Mouse (Mus musculus) lung, postnatal 0 days (tissue): ENCODE measurements at regions not wholly inside any gene's neighbourhood (a gene's known extent, or its start where the extent isn't known, plus 50 kb on each side); places are given as distances from the start of the nearest gene placed in this dataset.

Experiments
- CTCF ChIP-seq: IDR thresholded peaks from 2 replicates; pipeline ENCODE4 v1.5.1; 2016; ENCODE audit warnings: antibody characterized with exemption, mild to moderate bottlenecking
- EP300 ChIP-seq: IDR thresholded peaks from 2 replicates; pipeline ENCODE4 v1.6.1; 2016; ENCODE audit warnings: antibody characterized with exemption, mild to moderate bottlenecking, control low read depth

DNA sequence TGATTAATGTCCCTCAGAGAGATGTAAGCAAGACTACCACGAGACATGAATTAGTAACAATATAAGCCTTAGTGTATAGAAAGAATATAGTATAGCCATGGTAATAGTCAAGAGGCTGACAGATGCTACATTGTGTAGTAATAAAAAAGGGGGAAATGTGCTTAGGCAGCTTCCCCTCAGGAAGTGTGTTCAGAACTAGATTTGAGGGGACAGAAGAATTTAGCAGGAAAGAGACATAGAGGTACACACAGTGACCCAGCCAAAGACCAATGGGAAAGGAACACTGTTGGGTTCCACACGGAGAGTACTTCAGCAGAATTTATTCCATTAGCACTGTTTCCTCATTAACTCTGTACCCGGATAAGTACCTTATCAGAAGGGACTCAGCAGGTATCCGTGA lies 614.0 kb upstream of the Fam92a start:
- no peak for TF ChIP-seq CTCF
- TF ChIP-seq EP300: no peak
